Mouse (Mus musculus): ENCODE measurements around the gene Serinc3.
"Not testable (repeated sequence)": the region's sequence is repeated elsewhere in the genome, so short reads cannot be mapped to it uniquely, and the experiment has no call there.

The Serinc3 gene

DNA sequence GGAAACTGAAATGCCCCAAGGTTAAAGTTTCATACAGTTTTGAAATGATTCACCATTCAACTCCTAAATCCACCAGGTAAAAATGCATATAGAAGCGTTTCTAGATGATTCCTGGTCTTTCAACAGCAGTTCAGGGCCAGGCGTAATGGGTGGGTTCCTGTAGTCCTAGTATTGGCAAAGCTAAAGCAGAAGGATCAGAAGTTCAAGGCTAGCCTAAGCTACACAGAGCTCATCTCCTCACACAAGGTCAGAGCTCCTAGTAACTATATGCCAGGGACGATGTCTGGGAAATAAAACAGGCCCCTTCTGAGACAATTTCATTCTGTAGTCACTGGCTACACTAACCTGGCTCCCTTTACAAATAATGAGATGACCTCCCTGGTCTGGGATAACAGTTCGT, 13.7 kb downstream of the Serinc3 start:
- DNase-seq (ENCODE audit: low spot score in 2 of 2): no peak

DNA sequence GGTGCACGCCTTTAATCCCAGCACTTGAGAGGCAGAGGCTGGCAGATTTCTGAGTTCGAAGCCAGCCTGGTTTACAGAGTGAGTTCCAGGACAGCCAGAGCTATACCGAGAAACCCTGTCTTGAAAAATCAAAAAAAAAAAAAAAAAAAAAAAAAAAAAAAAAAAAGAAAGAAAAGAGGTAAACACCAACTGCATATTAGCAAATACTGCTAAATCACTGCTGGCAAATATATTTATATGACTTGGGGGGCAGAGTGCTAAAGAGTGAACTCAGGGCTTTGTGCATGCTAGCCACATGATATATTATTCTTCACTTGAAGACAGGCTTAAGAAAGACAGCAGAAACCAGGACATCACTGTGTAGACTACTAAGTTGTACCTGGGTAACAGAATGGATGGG, 23.5 kb downstream of the Serinc3 start:
- DNase-seq (ENCODE audit: low spot score in 2 of 2): not testable (repeated sequence)

DNA sequence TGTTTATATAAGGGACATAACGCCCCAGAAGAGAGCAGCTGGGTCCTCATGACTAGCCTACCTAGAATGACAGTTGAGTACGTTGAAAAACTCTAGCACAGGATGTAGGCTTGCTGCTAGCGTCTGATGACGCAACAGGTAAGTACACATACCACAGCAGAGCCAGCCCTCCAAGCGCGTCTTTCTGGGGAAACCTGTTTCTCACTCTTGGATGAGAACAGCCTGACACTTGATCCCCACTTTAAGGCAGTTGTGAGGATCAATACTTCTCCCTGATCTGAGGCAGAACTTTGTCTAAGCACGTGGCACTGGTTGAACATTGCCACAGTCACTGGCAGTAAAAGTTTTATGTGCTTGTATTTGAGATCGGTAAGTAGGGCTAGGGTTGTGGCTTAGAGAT, 24.5 kb downstream of the Serinc3 start:
- DNase-seq (ENCODE audit: low spot score in 2 of 2): no peak

DNA sequence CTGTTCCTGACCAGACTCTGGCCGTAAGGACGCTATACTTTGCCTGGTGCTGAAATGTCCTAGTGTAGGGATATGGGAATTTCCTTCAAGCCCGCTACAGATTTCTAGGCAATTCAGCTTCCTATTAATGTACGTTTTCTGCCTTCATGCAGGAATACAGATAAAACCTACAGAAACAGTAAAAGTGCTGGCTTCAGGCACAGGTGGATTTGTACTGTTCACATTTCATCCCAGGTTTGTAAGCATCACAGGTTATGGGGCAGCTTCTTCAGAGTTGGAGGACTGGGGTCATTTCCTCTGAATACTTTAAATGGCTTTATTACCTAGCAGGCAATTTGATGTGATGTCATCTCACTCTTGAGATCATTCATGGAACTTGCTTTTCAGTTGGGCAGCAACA, 27.1 kb downstream of the Serinc3 start:
- no peak for DNase-seq (ENCODE audit: low spot score in 2 of 2)

DNA sequence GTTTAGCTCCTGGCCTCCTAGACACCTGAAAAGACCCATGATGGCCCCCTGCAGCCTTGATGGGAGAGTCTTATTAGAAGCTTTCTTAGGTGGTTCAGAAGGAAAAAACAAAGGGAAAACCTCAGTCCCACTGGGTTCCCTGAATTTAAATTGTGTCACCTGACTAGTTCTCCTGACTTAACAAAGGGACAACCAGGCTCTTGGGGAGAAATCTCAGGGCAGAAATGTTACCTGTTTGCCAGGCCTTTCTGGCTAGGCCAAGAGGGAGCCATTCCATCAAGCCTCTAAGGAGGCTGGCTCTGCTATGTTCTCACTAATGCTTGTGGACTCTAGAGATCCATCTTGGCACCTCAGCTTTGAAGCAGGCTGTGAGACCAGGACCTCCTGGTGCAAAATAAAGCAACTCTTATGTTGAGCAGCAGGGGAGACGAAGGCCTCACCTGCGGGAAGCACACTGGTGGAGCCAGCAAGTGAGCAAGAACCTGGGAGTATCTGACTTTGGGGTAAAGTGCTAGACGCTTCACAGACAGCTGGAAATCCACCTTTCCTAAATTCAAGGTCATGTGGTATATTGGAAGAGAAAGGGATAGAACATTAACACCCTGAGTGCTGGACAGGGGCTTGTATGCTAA, 27.6 kb downstream of the Serinc3 start:
- no peak for DNase-seq (ENCODE audit: low spot score in 2 of 2)

DNA sequence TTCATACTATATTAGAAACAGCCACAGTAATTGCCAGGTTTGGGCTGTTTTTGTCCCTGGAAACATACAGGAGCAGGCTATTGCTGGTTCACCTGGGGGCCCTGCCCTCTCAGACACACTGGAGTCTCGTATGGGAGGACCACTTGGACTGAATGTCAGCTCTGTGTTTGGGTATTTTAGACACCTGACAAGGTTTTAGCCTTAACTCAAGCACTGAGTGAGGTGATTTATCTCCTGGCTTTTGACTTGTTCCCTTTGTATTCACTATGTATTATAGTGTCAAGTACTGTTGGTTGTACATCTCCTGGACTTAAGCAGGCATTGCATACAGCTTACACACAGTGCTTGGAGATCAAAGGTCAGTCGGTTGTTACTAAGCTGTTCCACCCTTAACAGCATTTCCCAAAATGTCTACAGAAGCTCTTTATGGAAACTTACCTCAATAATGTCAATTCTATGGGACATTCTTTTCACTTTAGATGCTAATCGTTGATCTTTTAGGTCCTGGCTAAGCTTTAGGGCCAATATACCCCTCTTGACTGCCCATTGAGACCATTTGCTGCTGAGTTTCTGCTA, 28.2 kb downstream of the Serinc3 start:
- DNase-seq (ENCODE audit: low spot score in 2 of 2): no peak

DNA sequence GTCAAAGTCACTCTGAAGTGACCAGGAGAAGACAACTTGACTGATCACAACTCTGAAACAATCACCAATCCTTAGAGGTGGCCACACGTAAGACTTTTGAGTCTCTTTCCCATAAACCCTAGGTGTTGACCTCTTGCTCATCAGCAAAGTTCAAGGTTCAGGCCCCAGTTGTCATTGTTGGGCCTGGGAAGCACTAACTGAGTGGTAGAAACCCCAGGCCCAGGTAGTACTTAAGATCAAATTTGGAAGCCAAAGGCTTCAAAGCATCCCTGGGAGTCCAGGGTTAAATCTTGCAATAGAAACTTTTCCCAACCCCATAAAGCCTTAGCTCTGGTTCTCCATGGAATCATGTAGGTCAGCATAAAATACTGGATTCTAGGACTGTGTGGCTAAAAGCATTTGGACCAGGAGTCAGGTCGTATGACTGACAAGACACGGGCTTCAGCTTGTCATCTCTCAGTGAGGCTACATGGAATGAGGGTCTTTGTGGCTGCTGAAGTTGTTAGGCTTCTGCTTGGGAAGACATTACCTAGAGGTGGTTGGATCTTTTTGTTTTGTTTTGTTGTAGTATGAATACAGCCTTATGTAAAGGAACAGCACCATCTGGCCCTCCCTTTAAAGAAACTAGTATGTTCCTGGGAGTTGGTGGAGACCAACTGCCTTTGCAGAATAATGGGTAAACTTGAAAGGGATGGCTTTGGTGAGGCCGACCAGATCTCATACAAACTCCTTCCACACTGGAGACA, 28.9 kb downstream of the Serinc3 start:
- no peak for DNase-seq (ENCODE audit: low spot score in 2 of 2)

DNA sequence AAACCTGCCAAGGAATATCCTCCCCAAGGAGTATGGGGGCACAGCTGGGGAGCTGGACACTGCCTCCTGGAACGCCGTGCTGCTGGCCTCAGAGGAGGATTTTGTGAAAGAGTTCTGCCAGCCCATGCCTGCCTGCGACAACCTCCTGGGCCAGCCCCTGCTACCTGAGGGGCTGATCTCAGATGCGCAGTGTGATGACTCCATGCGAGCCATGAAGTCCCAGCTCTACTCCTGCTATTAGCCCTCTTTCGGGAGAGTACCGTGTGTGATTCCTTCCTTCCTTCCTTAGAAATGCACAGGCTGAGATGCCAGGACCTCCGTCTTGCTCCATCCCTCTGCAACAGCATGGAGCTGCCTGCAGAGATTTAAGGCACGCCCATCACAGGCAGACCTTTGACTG, 29.5 kb downstream of the Serinc3 start:
- no peak for DNase-seq (ENCODE audit: low spot score in 2 of 2)

DNA sequence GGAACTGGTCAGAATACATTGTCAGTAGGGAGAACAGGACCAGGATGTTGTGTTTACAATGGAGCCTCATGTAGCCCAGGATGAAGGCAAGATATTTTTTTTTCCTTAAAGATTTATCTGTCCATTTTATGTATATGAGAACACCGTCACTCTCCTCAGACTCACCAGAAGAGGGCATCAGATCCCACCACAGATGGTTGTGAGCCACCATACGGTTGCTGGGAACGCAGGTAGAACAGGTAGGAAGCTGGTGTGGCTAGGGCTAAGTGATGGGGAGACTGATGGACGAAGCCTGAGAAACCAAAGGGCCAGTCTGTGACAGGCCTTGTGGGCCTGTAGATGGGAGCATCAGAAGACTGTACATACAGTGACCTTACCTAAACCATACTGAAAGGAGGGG, 30.9 kb downstream of the Serinc3 start:
- no peak for DNase-seq (ENCODE audit: low spot score in 2 of 2)

DNA sequence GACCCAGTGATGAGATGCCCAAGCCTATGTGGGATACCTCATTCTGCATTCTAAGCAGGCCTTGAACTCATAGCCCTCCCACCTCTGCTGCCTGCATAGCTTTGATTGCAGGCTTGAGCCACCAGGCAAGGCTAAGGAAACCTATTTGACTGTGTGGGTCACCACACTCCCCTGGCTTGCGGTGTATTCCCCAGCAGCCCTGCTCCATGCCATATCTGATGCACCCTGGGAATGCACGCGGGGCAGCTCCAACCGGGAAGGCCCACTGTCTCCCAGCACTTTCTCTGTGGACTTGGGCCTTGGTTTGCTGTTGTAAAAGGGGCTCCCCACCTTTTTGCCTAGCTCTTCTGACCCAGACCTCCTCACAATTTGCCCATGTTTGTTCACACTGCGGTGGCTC, 31.7 kb downstream of the Serinc3 start:
- DNase-seq (ENCODE audit: low spot score in 2 of 2): no peak

DNA sequence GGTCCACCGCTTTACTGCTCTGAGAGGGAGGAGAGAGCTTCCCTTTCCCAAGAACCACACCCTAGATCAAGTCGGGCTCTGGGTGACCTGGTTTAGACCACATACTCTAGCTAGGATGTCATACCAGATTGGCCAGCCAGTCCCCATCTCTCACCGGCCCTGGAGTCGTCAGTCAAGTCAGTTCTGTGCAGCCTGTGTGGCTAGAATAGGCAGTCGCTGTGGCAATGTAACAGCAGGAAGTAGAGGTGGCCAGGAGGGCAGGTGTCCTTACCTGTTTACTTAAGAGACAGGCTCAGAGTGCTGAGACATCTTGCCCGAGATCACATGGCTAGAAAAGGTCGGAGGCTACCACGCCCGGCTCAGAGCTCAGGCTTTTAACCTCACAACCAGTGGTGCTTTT, 33.8 kb downstream of the Serinc3 start:
- no peak for DNase-seq (ENCODE audit: low spot score in 2 of 2)

DNA sequence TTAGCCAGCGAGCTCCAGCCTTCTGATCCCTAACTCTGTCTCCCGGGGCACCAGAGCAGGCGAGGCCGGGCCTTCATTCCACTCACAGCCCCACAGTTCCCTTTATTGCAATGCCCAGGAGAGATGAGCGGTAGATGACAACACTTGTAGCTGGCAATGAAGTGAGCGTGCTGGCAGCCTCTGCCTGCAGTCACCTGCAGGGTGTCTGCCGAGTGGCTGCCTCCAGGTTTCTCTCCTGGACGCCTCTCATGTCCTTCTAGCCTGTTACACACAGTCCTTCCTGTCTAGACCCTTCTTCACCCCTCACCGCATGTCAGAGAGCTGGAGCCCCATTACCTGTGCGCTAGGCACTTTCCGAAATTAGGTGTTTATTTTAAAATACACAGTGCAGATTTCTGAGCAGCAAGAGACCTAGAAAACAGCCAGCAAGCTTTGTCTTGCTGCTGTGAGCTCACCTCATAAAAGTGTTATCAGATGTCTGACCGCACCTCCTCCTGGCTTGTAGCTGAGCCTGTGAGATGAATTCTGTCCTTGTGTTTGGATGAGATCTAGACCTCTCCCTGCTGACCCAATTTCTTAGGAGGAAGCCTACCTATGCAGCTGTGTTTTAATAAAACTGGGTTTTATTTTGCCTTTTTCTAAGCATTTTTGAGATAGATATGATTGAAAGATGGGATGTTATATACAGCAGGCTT, 35.5 kb downstream of the Serinc3 start:
- DNase-seq (ENCODE audit: low spot score in 2 of 2): no peak

DNA sequence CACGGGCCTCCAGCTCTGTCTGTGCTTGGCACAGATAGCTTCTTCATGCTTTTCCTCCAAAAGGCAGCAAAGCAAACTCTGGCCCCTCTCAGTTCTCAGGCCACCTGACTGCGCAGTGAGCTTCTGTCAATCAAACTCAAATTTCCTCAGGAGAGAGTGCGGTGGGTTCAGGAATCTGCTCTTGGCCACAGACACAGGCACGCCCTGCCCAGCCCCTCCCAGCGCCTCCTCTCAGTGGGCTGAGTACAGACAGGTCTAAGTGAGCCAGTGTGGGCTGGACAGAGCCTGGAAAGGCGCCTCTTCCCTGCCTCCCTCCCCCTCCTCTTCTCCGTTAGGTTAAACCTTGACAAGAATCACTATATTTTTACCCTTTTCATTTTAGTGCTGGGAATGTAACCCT, 36.9 kb downstream of the Serinc3 start:
- DNase-seq (ENCODE audit: low spot score in 2 of 2): no peak

DNA sequence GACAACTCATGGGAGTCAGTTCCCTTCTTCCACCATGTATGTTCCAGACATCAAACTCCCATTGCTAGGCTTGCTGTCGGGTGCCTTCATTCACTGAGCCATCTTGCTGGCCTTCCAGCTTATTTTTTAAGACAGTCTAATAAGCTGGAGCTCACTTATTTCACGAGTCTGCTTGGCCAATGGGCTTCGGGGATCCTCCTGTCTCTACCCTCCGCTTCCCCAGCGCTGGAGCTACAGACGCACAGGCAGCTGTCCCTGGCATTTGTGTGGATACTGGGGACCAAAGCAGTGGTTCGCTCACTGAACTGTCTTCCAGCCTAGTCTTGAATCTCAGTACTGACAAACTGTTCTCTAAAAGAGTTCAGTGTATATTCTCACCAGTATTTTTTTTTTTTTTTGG, 38.8 kb downstream of the Serinc3 start:
- no peak for DNase-seq (ENCODE audit: low spot score in 2 of 2)

DNA sequence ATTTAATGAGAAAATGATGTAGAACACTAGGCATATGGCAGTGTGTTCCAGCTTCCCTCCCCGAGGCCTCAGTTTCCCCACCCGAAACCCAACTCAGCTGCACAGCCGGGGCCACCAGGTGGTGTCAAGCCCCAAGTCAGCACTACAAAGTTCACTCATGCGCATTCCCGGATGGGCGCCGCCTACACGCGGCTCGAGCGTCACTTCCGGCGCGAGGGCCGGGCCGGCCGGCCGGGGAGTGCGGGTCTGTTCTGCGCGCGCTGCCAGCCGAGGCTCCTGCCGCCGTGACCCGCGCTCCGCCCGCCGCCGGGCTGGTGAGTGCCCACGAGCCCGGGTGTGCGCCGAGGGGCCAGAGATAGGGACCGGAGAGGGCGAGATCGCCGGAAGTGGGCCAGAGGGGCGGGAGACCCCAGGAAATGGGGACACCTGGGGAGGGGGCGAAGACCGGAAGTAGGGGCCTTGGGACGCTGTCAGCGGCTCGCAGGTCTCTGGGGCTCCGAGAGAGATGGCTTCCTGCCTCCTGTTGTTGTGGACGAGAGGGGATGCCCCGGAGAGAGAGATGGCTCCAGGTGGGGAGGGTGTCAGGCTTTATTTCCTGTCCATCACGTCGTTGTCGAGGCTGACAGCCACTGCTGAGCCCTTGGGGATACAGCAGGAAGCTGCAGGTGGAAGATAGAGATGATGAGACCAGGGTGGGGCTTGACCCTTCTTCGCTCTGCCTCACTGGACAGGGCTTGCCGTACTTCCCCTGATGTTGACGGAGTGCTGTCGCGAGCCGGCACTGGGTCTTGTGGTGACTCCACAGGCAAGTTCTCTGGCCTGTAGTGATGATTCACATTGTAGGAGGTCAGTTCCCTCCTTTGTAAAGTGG, 42.6 kb downstream of the Serinc3 start, which contains the start of gene Ttpal:
TSS of gene Ttpal (plus strand) at position 214 of the 871 bp plus-strand sequence.
- peak; percentile 75 to 85 for DNase-seq (ENCODE audit: low spot score in 2 of 2)

DNA sequence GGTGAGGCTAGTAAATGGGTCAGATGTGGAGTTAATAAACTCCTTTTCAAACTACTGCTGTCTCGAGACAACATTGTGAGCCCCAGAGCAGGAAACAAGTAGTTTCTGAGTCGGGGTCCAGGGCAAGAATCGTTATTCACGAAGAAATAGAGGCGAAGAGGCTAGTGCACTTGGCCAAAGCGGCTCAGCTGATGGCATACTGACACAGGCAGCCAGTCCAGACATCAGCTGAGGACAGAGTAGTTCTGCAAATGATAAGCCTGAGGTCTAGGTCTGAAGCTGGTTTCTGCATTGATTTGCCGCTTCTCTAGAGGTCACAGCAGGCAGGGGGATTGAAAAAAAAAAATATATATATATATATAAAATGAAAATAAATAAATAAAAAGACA, 43.2 kb downstream of the Serinc3 start:
- no peak for DNase-seq (ENCODE audit: low spot score in 2 of 2)

DNA sequence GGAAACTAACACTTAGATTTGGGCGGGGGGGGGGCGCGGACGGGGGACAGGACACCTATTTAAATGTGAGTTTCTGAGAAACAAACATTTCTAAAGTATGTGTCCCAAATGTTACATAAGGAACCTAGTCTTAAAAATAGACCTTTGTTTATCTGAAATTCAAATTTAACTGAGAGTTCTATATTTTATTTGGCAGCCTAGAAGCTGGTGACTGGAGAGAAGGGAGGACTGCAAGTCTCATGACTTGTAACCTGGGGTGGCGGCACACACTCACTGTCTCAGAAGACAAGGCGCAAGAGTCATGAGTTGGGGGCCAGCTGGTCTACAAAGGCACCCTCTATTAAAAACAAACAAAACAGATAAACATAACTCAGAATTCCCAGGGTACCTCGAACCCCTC, 43.9 kb downstream of the Serinc3 start:
- DNase-seq (ENCODE audit: low spot score in 2 of 2): no peak

DNA sequence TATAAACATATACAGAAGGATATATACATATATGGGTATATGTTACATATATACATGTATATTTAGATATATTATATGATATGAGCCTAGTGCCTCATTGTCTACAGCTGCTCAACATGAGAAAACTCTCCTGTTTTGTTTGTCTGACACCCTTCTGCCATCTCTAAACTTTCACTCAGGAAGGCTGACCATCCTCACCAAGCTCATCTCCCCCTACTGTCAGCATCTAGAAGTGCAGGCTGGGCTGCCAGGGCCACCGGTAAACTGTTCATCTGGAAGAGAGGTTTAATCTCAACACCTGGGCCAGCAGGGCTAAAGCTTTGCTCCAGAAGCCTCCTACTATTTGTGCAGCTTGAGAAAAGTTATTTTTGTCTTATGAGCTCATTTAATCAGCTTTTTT, 45.7 kb downstream of the Serinc3 start:
- DNase-seq (ENCODE audit: low spot score in 2 of 2): peak; percentile 46 to 64

DNA sequence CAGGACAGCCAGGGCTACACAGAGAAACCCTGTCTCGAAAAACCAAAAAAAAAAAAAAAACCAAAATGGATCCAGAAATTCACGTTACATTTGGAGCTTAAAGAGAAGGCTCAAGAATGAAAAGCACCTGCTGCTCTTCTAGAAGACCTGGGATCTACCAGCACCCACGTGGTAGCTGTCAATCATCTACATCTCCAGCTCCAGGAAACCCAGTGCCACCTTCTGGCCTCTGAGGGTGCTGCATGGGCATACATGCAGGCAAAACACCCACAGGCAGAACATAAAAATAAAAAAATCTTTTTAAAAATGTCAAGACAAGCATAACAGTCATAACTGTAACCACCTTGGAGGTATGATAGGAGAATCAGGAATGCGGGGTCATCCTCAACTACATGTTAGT, 47.3 kb downstream of the Serinc3 start:
- peak in 1 of 2 experiments; percentile 52 for DNase-seq (ENCODE audit: low spot score in 2 of 2)

DNA sequence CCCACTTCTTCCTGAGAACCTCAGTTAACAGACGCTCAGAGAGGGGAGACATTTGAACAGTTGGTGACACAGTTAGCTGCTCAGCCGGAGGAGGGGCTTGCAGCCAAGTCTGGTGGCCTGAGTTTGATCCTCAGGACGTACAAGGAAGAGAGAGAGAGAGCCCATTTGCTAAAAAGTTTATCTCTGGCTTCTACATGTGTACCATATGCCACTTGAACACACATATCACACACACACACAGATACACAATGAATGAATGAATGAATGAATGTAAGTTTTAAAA, 48.1 kb downstream of the Serinc3 start:
- no peak for DNase-seq (ENCODE audit: low spot score in 2 of 2)

DNA sequence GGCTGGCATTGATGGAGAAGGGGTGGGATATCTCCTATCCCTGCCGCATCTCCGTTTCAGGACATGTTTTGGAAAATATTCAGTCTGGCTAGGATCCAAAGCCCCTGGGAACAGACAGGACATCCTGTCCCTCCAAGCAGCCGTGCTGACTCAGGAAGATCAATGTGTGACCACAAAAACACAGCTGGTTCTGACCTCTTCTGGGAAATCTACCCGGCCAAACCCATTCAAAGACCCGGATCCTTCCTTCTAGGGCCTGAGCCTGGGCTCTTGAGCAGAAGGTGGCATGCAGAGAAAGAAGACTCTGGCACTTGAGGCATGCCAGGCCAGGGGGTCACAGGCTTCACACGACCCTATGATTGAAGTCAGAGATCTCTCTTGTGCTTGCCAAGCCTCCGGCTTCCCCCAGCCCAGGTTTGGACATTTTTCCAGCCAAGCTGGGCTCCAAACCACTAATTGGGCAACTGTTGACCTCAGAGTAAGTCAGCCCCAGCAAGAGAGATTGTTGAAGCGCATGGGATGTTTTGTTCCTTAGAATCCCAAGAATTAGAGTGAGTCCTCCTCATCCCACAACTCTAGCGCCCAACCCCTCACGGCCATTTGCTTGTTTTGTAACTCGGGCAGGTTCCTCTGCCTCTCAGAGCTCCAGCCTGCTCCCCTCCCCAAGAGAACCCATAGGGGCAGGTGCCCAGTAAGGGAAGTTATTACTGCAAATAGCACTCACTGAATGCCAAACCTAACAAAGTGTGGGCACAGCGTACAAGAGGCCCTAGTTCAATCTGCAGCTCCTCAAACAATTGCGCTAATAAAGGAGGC, 48.7 kb downstream of the Serinc3 start:
- DNase-seq (ENCODE audit: low spot score in 2 of 2): no peak

Data from cerebellum, postnatal 4 days (tissue).